Mouse (Mus musculus) MEL (cell line): ENCODE results near the gene Rnf185. TPM values are rescaled to one million over a fixed set of nuclear protein-coding genes. Genes with fewer than 3 reads are reported as not detected.
A peak's percentile ranks its signal among the peaks of the same experiment; 100 is the strongest.

ENCODE experiments used
- DNase-seq: peaks from one replicate; pipeline ENCODE4 v3.0.0; 2011; ENCODE audit warnings: low read depth, low spot score
- H3K27ac ChIP-seq: 2 replicates; pipeline ENCODE4 v1.5.1; 2012; ENCODE audit warnings: low read depth, mild to moderate bottlenecking, control low read depth, low read length, moderate library complexity; ENCODE audit not compliant: control insufficient read depth
- H3K27me3 ChIP-seq, 2 experiments: fragments of 150-350 bp in 1 of 2; sonication (generic) in 1 of 2; 2 replicates each; pipeline ENCODE4 v1.6.1; 2012; ENCODE audit warnings: low read length in 2 of 2, mild to moderate bottlenecking in 2 of 2, improper control_type of control experiment in 1 of 2, moderate library complexity in 1 of 2; ENCODE audit not compliant: insufficient read depth in 2 of 2, control insufficient read depth in 1 of 2
- H3K36me3 ChIP-seq, 2 experiments: 2 replicates each; pipeline ENCODE4 v1.6.1; 2012 to 2014; ENCODE audit warnings: low read length in 2 of 2, improper control_type of control experiment in 1 of 2, inconsistent platforms in 1 of 2, mild to moderate bottlenecking in 1 of 2; ENCODE audit not compliant: insufficient read depth in 2 of 2, control insufficient read depth in 1 of 2
- H3K4me1 ChIP-seq, 2 experiments: fragments of 150-350 bp in 1 of 2; sonication (generic) in 1 of 2; 2 replicates each; pipeline ENCODE4 v1.6.1; 2012; ENCODE audit warnings: low read length in 2 of 2, improper control_type of control experiment in 1 of 2, mild to moderate bottlenecking in 1 of 2; ENCODE audit not compliant: insufficient read depth in 2 of 2, control insufficient read depth in 1 of 2
- H3K4me3 ChIP-seq, 2 experiments: fragments of 150-350 bp in 1 of 2; sonication (generic) in 1 of 2; 2 replicates each; pipeline ENCODE4 v1.5.1; 2012; ENCODE audit warnings: low read depth in 2 of 2, low read length in 2 of 2, mild to moderate bottlenecking in 2 of 2, moderate library complexity in 2 of 2, control low read depth in 1 of 2, improper control_type of control experiment in 1 of 2; ENCODE audit not compliant: control insufficient read depth in 1 of 2, insufficient read depth in 1 of 2
- H3K79me2 ChIP-seq: 2 replicates; pipeline ENCODE4 v1.6.1; 2012; ENCODE audit warnings: mild to moderate bottlenecking, low read length, moderate library complexity; ENCODE audit not compliant: control insufficient read depth, poor library complexity, insufficient read depth
- H3K9ac ChIP-seq: 2 replicates; pipeline ENCODE4 v1.6.1; 2012; ENCODE audit warnings: low read depth, mild to moderate bottlenecking, control low read depth, low read length, moderate library complexity; ENCODE audit not compliant: control insufficient read depth, poor library complexity, severe bottlenecking
- H3K9me3 ChIP-seq: fragments of 150-350 bp; sonication (generic); replicated peaks from 2 replicates; pipeline ENCODE4 v1.6.1; 2012; ENCODE audit warnings: mild to moderate bottlenecking, low read length, improper control_type of control experiment, moderate library complexity; ENCODE audit not compliant: insufficient read depth
- BHLHE40 ChIP-seq: IDR thresholded peaks from 2 replicates; pipeline ENCODE4 v1.6.1; 2012; ENCODE audit warnings: low read depth, mild to moderate bottlenecking, inconsistent platforms, low read length, improper control_type of control experiment, borderline replicate concordance
- CHD1 ChIP-seq: IDR thresholded peaks from 2 replicates; pipeline ENCODE4 v1.6.1; 2012; ENCODE audit warnings: low read depth, mild to moderate bottlenecking, inconsistent platforms, low read length, improper control_type of control experiment
- CHD2 ChIP-seq: IDR thresholded peaks from 2 replicates; pipeline ENCODE4 v1.6.1; 2011; ENCODE audit warnings: low read length, improper control_type of control experiment
- CTCF ChIP-seq, 3 experiments: IDR thresholded peaks in 2 of 3; conservative IDR thresholded peaks in 1 of 3; 2 replicates each; pipeline ENCODE4 v1.5.1; 2011 to 2012; ENCODE audit warnings: low read length in 3 of 3, low read depth in 2 of 3, mild to moderate bottlenecking in 2 of 3, improper control_type of control experiment in 1 of 3, inconsistent platforms in 1 of 3, mixed read lengths in 1 of 3, moderate library complexity in 1 of 3; ENCODE audit not compliant: control insufficient read depth in 1 of 3, insufficient read depth in 1 of 3, poor library complexity in 1 of 3, severe bottlenecking in 1 of 3
- E2F4 ChIP-seq: IDR thresholded peaks from 2 replicates; pipeline ENCODE4 v1.6.1; 2011; ENCODE audit warnings: low read depth, low read length, improper control_type of control experiment, borderline replicate concordance
- ELF1 ChIP-seq: IDR thresholded peaks from 2 replicates; pipeline ENCODE4 v1.6.1; 2014; ENCODE audit warnings: low read depth, mild to moderate bottlenecking, inconsistent platforms, low read length, improper control_type of control experiment, moderate library complexity
- ETS1 ChIP-seq: IDR thresholded peaks from 2 replicates; pipeline ENCODE4 v1.6.1; 2012; ENCODE audit warnings: low read depth, mild to moderate bottlenecking, inconsistent platforms, low read length, improper control_type of control experiment, moderate library complexity
- GABPA ChIP-seq: IDR thresholded peaks from 2 replicates; pipeline ENCODE4 v1.6.1; 2012; ENCODE audit warnings: low read depth, mild to moderate bottlenecking, inconsistent platforms, low read length, improper control_type of control experiment, moderate library complexity
- GATA1 ChIP-seq: IDR thresholded peaks from 2 replicates; pipeline ENCODE4 v1.6.1; 2011; ENCODE audit warnings: low read depth, low read length, improper control_type of control experiment
- HCFC1 ChIP-seq: IDR thresholded peaks from 2 replicates; pipeline ENCODE4 v1.6.1; 2012; ENCODE audit warnings: low read depth, mild to moderate bottlenecking, inconsistent platforms, low read length, improper control_type of control experiment, moderate library complexity
- MAFK ChIP-seq: IDR thresholded peaks from 2 replicates; pipeline ENCODE4 v1.6.1; 2011; ENCODE audit warnings: low read depth, mild to moderate bottlenecking, low read length, improper control_type of control experiment, borderline replicate concordance
- MAZ ChIP-seq: IDR thresholded peaks from 2 replicates; pipeline ENCODE4 v1.6.1; 2012; ENCODE audit warnings: low read depth, mild to moderate bottlenecking, inconsistent platforms, low read length, improper control_type of control experiment
- MEF2A ChIP-seq: IDR thresholded peaks from 2 replicates; pipeline ENCODE4 v1.6.1; 2014; ENCODE audit warnings: low read depth, mild to moderate bottlenecking, inconsistent platforms, low read length, improper control_type of control experiment; ENCODE audit not compliant: poor library complexity, insufficient replicate concordance, severe bottlenecking; ENCODE audit errors: extremely low read depth
- MXI1 ChIP-seq: IDR thresholded peaks from 2 replicates; pipeline ENCODE4 v1.6.1; 2011; ENCODE audit warnings: mild to moderate bottlenecking, low read depth, low read length, improper control_type of control experiment
- NELFE ChIP-seq: IDR thresholded peaks from 2 replicates; pipeline ENCODE4 v1.6.1; 2011; ENCODE audit warnings: low read depth, low read length, improper control_type of control experiment
- POLR2A ChIP-seq, 2 experiments: IDR thresholded peaks; 2 replicates each; pipeline ENCODE4 v1.6.1; 2011 to 2012; ENCODE audit warnings: low read length in 2 of 2, mild to moderate bottlenecking in 2 of 2, control low read depth in 1 of 2, improper control_type of control experiment in 1 of 2, low read depth in 1 of 2, moderate library complexity in 1 of 2; ENCODE audit not compliant: control insufficient read depth in 1 of 2, insufficient read depth in 1 of 2, poor library complexity in 1 of 2
- RAD21 ChIP-seq: IDR thresholded peaks from 2 replicates; pipeline ENCODE4 v1.6.1; 2011; ENCODE audit warnings: mild to moderate bottlenecking, low read depth, low read length, improper control_type of control experiment
- RCOR1 ChIP-seq: IDR thresholded peaks from 2 replicates; pipeline ENCODE4 v1.6.1; 2012; ENCODE audit warnings: low read depth, mild to moderate bottlenecking, inconsistent platforms, low read length, improper control_type of control experiment
- SIN3A ChIP-seq: IDR thresholded peaks from 2 replicates; pipeline ENCODE4 v1.6.1; 2012; ENCODE audit warnings: low read length, improper control_type of control experiment, inconsistent platforms
- SMC3 ChIP-seq: IDR thresholded peaks from 2 replicates; pipeline ENCODE4 v1.6.1; 2011; ENCODE audit warnings: low read depth, low read length, improper control_type of control experiment
- TAL1 ChIP-seq: IDR thresholded peaks from 2 replicates; pipeline ENCODE4 v1.6.1; 2012; ENCODE audit warnings: mild to moderate bottlenecking, inconsistent platforms, low read length, moderate library complexity, mixed read lengths
- TBP ChIP-seq: IDR thresholded peaks from 2 replicates; pipeline ENCODE4 v1.8.0; 2011; ENCODE audit warnings: low read depth, low read length, improper control_type of control experiment
- TCF12 ChIP-seq: IDR thresholded peaks from 2 replicates; pipeline ENCODE4 v1.6.1; 2014; ENCODE audit warnings: low read depth, mild to moderate bottlenecking, inconsistent platforms, low read length, improper control_type of control experiment, moderate library complexity
- UBTF ChIP-seq: IDR thresholded peaks from 2 replicates; pipeline ENCODE4 v1.6.1; 2012; ENCODE audit warnings: low read depth, mild to moderate bottlenecking, inconsistent platforms, low read length, improper control_type of control experiment, moderate library complexity, borderline replicate concordance; ENCODE audit not compliant: insufficient read depth
- USF1 ChIP-seq: IDR thresholded peaks from 2 replicates; pipeline ENCODE4 v1.6.1; 2014; ENCODE audit warnings: low read depth, mild to moderate bottlenecking, inconsistent platforms, low read length, improper control_type of control experiment, moderate library complexity
- USF2 ChIP-seq, 2 experiments: IDR thresholded peaks; 2 replicates each; pipeline ENCODE4 v1.6.1; 2011 to 2012; ENCODE audit warnings: improper control_type of control experiment in 2 of 2, low read length in 2 of 2, borderline replicate concordance in 1 of 2, inconsistent platforms in 1 of 2, low read depth in 1 of 2, mild to moderate bottlenecking in 1 of 2; ENCODE audit not compliant: insufficient read depth in 1 of 2
- ZC3H11A ChIP-seq: IDR thresholded peaks from 2 replicates; pipeline ENCODE4 v1.6.1; 2012; ENCODE audit warnings: low read depth, mild to moderate bottlenecking, inconsistent platforms, low read length, improper control_type of control experiment
- ZKSCAN1 ChIP-seq: IDR thresholded peaks from 2 replicates; pipeline ENCODE4 v1.6.1; 2012; ENCODE audit warnings: low read depth, mild to moderate bottlenecking, inconsistent platforms, low read length, improper control_type of control experiment, moderate library complexity
- ZMIZ1 ChIP-seq: IDR thresholded peaks from 2 replicates; pipeline ENCODE4 v1.6.1; 2012; ENCODE audit warnings: low read depth, mild to moderate bottlenecking, inconsistent platforms, low read length, improper control_type of control experiment, moderate library complexity
- ZNF384 ChIP-seq: IDR thresholded peaks from 2 replicates; pipeline ENCODE4 v1.6.1; 2012; ENCODE audit warnings: low read depth, mild to moderate bottlenecking, inconsistent platforms, low read length, improper control_type of control experiment
- polyA plus RNA-seq, 2 experiments: library from polyadenylated mRNA; stranded (reverse) in 1 of 2; unstranded in 1 of 2; fragments of >175 nt in 1 of 2; fragments of >200 nt in 1 of 2; gene quantifications; 2 replicates each; pipeline versions ENCODE4 v1.2.1 to v1.2.4; 2012; ENCODE audit warnings: low replicate concordance in 2 of 2, low read depth in 1 of 2; ENCODE audit not compliant: insufficient read length in 2 of 2, insufficient read depth in 1 of 2, missing spikeins in 1 of 2
- total RNA-seq: library from RNA; depleted of rRNA; stranded (reverse); fragments of 300-350 nt; gene quantifications from 2 replicates; pipeline ENCODE4 v1.2.3, GENCODE M21; 2012

Rnf185 gene
- total and polyA plus RNA-seq, 3 experiments = 9.9 to 13.8 TPM; not detected in 1

DNA sequence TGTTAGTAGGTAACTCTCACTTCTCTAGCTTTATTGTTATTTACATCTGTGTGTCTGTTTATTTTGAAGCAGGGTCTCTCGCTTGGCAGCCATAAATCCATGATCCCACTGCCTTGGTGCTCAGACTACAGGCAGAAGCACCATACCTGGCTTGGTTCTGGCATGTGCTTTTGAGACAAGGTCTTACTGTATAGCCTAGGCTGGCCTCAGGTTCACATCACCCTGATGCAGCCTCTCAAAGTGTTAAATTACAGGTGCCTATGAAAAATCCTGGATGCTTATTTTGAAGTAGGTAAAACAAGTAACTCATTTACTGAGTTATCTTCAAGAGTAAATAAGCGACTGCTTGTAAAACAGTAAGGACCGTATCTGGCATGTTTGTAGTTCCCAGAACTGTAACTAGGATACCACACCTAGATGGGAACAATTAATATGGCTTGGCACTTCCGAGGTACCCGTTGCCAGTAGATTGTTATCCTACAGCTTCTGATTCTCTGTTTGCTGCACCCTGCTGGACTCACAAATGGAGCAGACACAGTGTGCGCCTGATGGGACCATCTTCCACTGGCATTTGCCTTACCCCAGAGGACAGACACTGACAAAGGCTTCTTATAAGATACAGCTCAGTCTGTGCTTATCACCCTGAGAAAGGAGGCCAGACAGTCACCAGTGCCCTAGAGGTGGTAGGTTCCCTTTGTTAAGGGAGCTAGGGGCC is 64.5 kb downstream of the Rnf185 start:
- Histone ChIP-seq H3K4me3 (no peak overlapping the region), H3K9ac (no peak overlapping the region), H3K36me3 (peaks cover 2 to 13% of the 10 kb centered on the region in 2 experiments; a peak in 3 of 4 replicates), H3K4me1 (peaks cover 8 to 15% of the 10 kb centered on the region in 2 experiments), H3K27me3 (no peaks in the 10 kb centered on the region), H3K79me2 (no peaks in the 10 kb centered on the region), H3K27ac (no peak overlapping the region), H3K9me3 (no peaks in the 10 kb centered on the region)
- TF ChIP-seq SIN3A (no peak), SMC3 (no peak), GATA1 (0 out of 2 replicates have a peak, but pooled peaks have one; percentile 19), MEF2A (no peak), ZKSCAN1 (0 out of 2 replicates have a peak, but pooled peaks have one; percentile 69)
- peak; percentile 54 for DNase-seq

DNA sequence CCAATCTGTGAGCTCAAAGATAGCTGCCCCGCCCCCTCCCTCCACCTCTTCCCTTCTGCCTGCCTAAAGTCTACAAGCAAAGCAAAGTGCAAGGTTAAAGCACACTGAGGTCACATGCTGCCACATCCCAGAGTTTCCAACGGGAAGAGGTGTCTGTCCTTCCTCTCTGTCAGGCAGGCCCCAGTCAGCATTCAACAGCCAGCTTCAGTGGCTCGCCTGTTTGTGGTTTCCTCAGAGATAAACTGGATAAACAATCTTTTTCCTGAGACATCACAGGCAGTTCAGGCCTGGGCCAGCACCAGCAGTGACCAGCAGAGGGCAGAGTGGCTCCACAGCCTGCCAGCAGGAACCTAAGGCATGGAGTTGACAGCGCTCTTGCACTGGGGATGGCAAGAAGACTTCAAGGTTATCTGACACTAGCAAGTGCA is 65.2 kb downstream of the Rnf185 start:
- no peaks in the 10 kb centered on the region for H3K9me3 ChIP-seq
- H3K27ac ChIP-seq = no peak overlapping the region
- no peaks in the 10 kb centered on the region for H3K79me2 ChIP-seq
- no peaks in the 10 kb centered on the region for H3K27me3 ChIP-seq
- H3K9ac ChIP-seq = no peak overlapping the region
- peak; percentile 98 for DNase-seq
- peaks cover 8 to 15% of the 10 kb centered on the region in 2 experiments for H3K4me1 ChIP-seq
- peaks cover 2 to 13% of the 10 kb centered on the region in 2 experiments; a peak in 3 of 4 replicates for H3K36me3 ChIP-seq
- no peak overlapping the region for H3K4me3 ChIP-seq
- TF ChIP-seq TCF12 (peak; percentile 67), USF2 (IDR thresholded peaks at IDR 0.05; ENCODE audit: borderline replicate concordance in 1 of 2, insufficient read depth in 1 of 2, low read depth in 1 of 2, low read length in 2 of 2) (no peak), BHLHE40 (peak; percentile 83), RCOR1 (peak; percentile 94), MAZ (peak; percentile 70; the same call in 1 of the 2 replicates), MXI1 (peak; percentile 98), RAD21 (peak; percentile 96), CHD2 (no peak), UBTF (no peak), SIN3A (peak; percentile 96), SMC3 (peak; percentile 95), CHD1 (no peak), TAL1 (peak; percentile 47), ZMIZ1 (no peak), HCFC1 (peak; percentile 62), POLR2A (IDR thresholded peaks at IDR 0.05; ENCODE audit: control insufficient read depth in 1 of 2, insufficient read depth in 1 of 2, low read depth in 1 of 2, low read length in 2 of 2, poor library complexity in 1 of 2) (no peak), MAFK (no peak), ELF1 (peak; percentile 62), ZNF384 (0 out of 2 replicates have a peak, but pooled peaks have one; percentile 38), ETS1 (peak; percentile 82), USF1 (peak; percentile 72), NELFE (peak; percentile 18; the same call in 1 of the 2 replicates), E2F4 (no peak), CTCF (IDR thresholded peaks at IDR 0.05 in 2 of 3, conservative IDR thresholded peaks at IDR 0.05 in 1 of 3; ENCODE audit: control insufficient read depth in 1 of 3, insufficient read depth in 1 of 3, low read depth in 2 of 3, low read length in 3 of 3, poor library complexity in 1 of 3, severe bottlenecking in 1 of 3) (peak; percentile 99 to 100 (median 100)), ZC3H11A (peak; percentile 81), GABPA (0 out of 2 replicates have a peak, but pooled peaks have one; percentile 20), TBP (no peak; the same call in 1 of the 2 replicates), ZKSCAN1 (no peak; the same call in 1 of the 2 replicates), GATA1 (peak; percentile 72)
